Mouse (Mus musculus): ENCODE data around the gene Clstn2.

The Clstn2 gene

DNA sequence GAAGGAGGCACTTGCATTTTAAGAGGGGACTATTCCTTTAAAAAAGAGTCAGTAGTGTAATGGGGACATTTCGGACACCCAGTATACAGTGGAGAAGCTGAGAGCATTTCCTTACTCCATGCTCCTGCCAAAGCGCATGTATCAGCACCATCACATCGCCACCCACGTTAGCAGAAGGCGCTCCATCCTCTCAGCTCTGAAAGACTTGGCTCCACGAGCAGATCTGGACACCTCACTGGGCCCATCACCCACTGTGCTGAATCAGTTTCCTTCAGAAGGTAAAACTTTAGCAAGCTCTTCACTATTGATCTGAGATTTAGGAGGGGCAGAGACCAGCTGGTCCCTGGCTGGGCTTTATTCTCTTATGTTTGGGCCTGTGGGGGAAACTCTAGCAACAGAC is 469.9 kb downstream of the Clstn2 start:
- DNase-seq (ENCODE audit: low spot score in 2 of 2): peak; percentile 49 to 74

DNA sequence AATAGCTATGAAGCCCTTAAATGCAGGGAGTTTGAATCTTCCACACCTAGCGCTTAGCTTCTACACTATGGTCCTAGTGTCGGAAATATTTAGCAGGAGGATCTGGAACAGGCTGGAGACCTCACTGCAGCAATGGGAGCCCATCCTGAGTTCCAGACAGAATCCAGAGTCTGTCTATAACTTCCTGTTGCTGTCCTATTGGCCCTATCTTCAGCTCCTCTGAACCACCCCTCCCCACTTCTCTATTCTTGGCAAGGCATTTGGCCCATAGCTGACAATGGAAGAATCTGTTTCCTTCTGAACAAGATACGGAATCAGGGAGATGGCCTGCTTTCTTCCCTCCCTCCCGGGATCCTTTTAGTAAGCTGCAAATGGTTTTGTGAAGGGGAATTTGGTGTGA is 488.6 kb downstream of the Clstn2 start:
- no peak for DNase-seq (ENCODE audit: low spot score in 2 of 2)

DNA sequence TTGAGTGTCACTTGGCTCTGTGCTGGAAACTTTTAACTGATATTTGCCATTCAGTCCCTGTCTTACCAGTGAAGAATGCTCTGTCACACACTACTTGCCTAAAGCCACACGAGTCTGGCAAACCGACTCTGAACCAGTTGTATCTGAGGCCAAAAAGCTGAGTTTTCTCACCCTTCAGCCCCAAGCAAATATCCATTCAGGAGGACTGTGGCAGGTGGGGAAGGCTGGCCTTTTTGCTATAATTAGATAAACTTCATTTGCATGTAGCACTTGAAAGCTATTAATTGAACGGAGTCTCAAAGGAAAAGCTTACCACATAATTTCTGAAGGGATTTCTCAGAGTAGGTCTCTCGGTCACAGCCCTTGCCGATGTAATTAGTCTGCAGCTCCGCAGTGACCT is 491.6 kb downstream of the Clstn2 start:
- DNase-seq (ENCODE audit: low spot score in 2 of 2): no peak

DNA sequence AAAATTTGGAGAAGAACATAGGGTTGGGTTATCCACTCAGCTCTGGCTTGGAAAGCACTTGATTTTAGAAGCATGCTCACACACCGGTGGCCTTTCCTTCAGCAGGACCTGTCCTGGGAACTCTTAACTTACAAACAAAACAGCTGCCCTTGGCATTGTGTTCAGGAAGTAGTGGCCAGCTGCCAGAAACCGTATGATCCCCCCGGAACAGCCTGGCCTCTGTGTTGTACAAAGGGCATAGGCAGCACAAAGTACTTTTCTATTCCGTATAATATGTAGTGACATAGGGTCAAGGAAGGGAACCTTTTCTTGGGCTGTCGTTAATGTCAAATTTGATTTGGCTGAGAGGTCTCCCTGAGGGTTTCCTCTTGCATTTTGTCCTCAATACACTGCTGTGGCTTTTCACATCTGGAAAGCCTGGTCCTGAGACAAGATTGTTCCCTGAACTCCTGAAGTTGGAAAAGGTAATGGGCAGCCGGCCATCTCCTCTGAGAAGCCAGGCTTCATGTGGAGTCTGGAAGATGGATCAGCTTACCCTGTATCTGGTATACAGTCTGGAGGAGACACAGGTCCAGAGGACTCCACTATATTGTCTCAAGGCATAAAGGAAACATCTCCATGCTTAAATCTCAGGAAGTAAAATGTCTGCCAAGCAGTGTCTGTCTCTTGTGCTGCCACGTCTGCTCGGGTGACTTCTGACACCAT is 494.8 kb downstream of the Clstn2 start:
- no peak for DNase-seq (ENCODE audit: low spot score in 2 of 2)

DNA sequence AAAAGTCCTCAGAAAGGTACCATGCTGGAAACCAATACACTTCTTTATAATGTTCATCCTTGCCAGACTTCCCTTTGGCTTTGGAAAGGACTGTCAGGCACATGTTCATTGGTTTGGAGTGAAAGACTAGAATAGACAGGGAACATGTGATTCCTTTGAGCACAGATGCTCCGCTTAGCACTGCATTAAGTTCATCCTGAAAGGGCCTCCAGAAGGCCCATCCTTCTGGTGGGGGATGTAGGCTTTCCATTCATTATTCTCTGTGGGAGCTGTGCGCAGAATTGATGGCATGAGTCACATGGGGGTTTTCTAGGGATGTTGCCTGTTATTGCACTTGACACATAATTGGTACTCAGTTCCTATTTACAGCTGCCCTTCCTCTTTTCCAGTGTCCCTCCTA is 498.8 kb downstream of the Clstn2 start:
- DNase-seq (ENCODE audit: low spot score in 2 of 2): peak in 1 of 2 experiments; percentile 41

DNA sequence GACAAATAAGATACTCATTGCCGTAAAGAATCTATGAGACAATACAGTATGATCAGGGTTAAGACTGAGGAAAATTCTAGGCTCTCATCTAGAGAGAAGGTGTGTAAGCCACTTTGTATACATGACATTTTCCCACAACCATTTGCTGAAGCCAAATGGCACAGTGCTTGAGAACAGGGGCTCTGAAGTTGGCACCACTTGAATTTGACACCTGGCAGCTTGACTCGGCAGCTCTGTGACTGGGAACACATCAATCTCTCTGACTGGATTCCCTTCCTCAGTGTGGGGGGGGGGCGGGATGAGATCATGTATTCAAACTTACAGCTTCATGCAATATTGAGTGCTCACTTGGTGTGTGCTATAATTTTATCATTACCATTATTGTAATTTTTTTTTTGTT is 499.7 kb downstream of the Clstn2 start:
- DNase-seq (ENCODE audit: low spot score in 2 of 2): no peak

DNA sequence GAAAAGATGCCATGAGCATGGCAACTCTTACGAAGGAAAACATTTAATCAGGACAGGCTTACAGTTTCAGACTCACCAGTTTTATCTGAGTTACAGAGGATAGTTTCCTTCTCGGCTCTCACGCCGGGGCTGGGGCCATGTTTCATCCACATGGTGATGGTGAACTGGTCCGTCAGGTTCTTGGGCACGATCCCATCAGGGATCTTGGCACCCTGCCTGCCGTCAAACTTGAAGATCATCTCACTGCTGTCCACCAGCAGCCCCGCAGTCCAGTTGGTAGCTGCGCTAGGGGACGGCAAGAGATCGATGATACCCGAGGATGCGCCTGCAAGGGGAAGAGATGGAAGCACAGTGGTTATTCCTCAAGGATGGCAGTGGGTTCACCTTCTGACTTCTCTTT is 500.4 kb downstream of the Clstn2 start:
- no peak for DNase-seq (ENCODE audit: low spot score in 2 of 2)

DNA sequence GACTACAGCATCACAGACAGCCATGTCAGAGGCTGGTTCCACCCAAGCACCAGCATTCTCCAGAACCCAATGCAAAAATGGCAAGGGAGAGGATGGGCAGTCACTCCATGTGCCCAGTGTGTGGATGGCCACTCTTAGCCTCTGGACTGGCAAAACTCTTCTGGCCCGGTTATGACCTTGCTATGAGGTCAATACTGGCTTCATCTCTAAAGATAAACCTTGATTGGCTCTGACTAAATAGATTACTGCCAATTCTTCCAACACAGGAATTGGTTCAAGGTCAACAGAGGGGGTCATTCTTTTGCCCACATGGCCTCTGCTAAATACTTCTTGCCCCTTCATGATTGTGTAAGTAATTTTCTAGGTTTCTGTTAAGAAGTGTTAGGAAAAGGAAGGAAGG is 505.1 kb downstream of the Clstn2 start:
- DNase-seq (ENCODE audit: low spot score in 2 of 2): no peak

DNA sequence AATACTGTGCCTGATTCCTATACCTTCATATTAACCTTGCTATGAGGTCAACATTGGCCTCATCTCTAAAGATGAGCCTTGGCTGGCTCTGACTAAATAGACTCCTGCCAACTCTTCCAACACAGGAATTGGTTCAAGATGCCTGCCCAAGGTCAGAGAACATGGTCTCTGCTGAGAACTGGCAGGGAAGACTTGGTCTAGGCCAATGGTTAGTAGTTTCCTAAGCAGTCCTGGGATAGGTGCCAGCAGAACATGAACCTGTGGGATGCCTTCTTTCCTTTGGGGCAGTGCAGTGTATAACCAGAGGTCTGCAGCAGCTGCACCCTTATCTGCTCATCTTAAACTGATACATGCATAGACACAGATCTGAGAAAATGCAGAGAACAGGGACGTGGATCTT is 505.7 kb downstream of the Clstn2 start:
- no peak for DNase-seq (ENCODE audit: low spot score in 2 of 2)

DNA sequence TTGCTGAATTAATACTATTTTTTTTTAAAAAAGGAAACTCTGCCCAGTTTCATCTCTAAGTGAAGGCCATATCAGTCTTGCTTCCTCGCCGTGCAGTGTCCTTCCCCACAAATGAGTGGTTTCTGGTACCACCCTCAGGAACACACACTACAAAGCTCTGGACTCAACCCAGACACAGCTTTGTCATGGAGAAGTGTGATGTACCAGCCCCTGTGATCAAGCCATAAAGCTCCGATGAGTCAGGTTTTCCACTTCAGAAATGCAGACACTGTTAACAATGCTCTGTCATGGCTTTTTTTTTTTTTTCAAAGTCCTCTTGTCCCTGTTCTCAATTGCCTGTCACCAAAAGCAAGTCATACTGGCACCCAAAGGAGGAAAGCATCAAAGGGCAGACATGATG is 507.4 kb downstream of the Clstn2 start:
- peak in 1 of 2 experiments; percentile 15 for DNase-seq (ENCODE audit: low spot score in 2 of 2)

DNA sequence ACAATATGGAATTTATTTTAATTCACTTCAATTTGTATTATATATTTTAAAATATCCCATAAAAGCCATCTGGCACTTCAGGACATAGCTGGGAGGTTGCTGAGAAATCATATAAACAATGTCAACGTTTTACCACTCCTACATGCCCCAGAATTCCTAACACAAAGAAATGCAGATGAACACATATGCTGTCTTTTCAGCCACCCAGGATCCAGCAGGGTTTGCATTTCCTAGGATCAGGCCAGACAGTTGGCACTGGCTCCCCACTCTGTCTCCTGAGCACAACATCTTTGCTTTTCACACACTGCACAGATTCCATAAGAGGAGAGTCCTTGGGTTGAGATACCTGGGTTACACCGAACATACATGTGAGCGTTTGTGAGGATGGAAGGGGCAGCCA is 508.1 kb downstream of the Clstn2 start:
- peak; percentile 21 to 57 for DNase-seq (ENCODE audit: low spot score in 2 of 2)

DNA sequence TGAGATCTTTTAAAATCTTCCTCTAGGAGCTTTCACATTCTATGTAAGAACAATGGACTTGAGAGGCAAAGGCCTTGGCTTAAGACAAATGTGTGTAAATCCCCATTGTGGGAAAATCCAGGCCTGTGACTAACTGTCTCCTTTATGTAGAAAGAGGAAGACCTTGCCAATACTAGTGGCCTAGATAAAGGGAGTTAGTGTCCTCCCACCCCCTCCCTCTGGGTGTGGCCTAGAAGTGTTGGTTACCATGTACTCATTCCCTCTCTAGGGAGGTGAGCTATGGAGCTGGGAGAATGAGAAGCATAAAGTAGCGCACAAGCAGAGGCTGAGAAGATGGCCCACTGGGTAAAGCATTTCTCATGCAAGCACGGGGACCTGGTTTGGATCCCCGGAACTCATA is 512.2 kb downstream of the Clstn2 start:
- DNase-seq (ENCODE audit: low spot score in 2 of 2): no peak

DNA sequence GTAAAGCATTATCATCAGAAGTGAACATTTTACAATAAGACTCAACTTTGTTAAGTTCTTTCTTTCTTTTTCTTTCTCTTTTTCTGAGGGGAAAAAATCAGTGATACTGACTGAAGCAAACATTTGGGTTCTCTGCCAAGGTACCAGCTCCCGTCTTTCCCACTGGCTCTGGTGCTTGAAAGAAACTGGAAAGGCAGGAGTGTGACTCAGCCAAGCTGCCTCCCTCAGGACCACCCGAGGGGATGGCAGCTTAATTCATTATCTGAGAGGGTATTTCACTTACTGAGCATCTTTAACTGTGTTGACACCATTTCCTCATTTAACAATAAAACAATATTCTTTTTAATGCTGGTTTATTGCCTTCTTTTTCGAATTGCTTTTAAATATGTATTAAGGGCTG is 516.0 kb downstream of the Clstn2 start:
- no peak for DNase-seq (ENCODE audit: low spot score in 2 of 2)

DNA sequence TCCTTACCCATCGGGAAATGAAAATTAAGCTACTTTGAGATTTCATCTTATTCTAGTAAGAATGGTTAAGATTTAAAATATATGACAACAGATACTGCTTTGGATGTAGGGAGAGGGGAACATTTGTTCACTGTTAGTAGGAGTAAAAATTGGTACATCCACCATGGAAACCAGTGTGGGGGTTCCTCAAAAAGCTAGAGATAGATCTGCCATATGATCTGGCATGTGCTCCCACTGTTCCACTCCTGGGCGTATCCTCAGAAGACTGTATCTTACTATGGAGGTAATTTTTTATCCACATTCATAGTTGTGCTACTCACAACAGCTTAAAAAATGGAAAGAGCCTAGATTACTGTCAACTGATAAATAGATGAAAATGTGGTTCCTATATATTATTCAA is 518.3 kb downstream of the Clstn2 start:
- peak; percentile 10 to 55 for DNase-seq (ENCODE audit: low spot score in 2 of 2)

DNA sequence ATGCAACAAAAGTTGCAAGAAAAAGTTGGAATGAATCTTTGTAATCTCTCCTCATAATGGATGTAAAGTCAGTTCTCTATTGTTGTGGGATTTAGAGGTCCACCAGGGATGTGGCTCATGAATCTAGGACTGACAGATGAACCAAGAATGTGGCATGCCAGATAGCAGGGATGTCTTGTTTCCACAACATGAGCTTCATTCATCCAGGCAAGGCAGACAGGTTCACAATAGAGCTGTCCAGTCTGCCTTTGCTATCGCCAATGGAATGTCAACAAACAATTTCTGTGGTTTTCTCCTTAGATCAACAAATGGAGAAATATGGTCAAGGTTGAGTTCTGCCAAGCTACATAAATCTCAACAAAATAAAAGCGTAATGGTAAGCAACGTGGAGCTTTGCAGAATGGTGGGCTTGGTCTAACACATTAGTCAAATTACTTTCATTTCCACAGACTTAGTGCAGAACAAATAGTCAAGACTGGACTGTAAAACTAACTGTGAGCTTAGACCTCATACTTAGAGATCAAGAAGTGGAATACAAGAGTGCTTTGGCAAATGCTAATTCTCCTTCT is 520.6 kb downstream of the Clstn2 start:
- no peak for DNase-seq (ENCODE audit: low spot score in 2 of 2)

DNA sequence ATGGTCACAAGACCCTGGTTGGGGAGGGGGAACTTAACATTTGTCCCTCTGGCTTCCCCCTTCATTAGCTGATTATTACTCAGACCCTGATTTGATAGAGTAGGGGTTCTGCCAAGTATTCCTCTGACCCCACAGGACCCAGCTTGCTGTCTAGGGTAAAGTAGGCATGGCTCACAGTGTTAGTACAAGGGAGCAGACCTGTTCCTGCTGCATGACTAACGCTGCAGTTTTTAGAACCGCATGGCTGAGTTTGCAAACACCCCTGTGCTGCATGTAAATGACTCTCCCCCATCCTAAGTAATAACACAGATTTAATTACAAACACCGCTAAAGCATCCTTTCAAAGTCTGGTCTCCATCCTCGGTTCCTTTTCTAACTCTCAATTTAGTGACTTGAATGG is 531.6 kb downstream of the Clstn2 start:
- no peak for DNase-seq (ENCODE audit: low spot score in 2 of 2)

DNA sequence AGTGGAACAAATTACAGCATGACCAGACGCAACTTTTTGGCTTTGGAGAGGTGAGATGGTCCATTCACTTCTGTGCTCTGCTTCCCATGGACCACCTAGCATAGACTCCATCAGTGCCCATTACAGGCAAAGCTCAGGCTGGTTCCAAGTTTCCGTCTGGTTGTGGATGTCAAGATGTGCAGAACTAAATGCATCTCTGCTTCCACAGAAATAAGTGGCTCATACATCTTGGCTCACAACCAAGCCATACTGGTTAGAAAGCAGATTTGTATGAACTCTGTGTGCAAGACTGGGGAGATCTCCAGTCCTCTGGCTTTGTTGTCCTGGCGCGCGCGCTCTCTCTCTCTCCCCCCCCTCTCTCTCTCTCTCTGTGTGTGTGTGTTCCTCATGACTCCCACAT is 537.9 kb downstream of the Clstn2 start:
- DNase-seq (ENCODE audit: low spot score in 2 of 2): no peak

DNA sequence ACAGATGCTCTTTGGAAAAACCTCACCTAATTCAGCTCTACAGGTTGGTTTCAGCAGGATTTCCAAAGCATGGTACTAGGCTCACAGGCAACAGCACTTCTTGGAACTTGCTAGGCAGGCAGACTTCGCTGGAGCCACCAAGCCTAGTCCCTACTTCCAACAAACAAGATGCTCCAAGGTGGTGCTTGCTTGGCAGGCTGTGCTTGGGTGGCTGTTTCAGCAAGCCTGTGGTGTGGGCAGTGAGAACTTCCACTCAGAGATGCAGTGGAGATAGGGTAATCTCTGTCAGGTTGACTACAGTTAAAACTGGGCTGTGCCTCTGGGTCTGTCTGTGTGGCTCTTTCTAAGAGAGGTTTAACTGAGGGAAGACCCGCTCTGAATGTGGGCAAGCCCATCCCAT is 541.4 kb downstream of the Clstn2 start:
- DNase-seq (ENCODE audit: low spot score in 2 of 2): no peak

DNA sequence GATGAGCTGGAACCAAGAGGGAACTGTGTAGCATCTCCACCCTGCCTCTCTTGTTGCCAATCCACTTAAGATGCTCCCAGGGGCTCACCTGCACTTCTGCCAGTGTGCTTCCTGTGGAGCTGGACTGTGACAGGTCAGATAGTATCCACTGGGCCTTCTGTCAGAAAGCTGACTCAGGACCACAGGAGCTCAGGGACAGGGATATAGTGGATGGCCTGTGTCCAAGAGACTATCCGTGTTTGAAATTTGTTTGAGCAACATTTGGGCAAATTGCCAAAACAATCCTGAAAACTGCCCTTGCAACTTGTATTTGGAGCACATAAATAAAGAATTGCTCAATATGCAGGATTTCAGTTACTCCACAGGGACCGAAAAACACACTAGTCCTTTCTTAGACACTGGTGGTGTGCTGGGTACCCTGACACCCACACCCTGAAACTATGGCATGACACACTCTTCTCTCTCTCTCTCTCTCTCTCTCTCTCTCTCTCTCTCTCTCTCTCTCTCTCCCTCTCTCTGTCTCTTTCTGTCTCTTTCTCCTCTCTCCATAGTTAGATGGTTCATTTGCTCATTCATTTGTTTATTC is 542.3 kb downstream of the Clstn2 start:
- no peak for DNase-seq (ENCODE audit: low spot score in 2 of 2)

DNA sequence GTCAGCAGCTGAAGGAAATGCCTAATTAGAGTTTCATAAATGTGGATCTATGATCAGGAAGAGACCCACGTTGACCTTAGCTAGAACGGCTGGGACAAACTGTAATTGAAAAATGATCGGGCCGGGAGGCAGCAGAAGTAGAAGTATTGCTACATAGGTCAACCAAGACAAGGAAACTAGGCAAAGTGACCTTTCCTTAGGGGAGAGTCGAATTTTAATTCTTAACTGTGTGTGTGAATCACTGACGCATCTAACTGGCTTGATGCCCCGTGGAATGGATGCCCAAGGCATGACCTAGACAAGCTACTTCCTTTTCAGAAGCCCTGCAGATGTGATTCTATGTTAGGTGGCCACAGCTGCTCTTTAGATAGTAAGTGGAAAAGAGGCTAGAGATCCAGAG is 546.2 kb downstream of the Clstn2 start:
- no peak for DNase-seq (ENCODE audit: low spot score in 2 of 2)

DNA sequence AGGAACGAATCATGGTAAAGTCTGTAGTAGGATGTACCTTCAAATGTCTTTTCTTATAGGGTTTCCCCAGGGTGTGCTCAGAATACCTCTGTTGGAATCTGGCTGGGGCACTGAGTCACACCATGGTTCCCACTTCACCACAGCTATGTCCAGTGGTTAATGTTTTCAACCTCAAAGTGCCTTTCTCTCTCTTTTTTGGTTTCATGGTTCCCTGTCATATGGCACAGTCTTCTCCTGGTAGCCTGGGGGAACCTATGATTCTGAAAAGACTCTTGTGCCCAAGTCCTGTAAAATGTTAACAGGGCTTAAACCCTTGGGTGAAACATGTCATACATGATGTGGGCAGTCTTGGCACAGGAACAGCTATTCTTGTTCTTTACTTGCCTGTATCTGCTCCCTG is 551.8 kb downstream of the Clstn2 start:
- no peak for DNase-seq (ENCODE audit: low spot score in 2 of 2)

DNA sequence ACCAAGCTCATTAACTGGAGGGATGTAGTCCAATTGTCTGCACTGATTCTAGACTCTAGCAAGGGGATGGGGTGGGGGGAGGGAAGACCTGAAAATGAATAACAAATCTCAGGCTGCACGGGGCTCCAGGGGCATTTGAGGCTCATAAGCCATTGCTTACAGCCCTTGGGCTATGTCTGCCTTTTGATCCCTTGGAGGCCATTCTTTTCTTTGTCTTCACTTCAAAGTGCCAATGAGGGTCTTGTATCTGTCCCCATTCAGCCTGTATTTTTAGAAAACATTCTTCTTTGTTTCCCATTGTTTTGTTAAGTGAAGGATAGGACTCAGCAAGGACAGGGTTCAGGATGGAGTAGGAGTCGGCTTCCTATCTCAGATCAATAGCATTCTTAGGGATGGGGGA is 556.0 kb downstream of the Clstn2 start:
- DNase-seq (ENCODE audit: low spot score in 2 of 2): no peak

DNA sequence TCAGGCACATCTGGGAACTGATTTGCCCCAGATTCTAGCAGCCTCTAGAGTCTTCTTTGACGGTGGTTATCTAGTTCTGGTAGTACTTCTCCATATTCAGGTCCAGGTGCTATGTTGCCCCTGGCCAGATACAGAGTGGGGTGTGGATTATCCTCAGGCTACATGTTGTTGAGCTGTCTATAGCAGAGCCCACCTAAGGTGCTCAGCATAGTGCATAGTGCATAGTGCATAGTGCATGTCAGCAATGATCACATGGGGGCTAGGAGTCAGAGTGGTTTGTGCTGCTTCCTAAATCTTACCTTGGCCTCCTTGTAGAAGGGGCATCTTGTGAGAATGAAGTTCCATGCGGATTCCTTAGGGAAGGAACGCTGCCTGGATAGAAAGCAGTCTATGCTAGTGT is 556.5 kb downstream of the Clstn2 start:
- no peak for DNase-seq (ENCODE audit: low spot score in 2 of 2)

DNA sequence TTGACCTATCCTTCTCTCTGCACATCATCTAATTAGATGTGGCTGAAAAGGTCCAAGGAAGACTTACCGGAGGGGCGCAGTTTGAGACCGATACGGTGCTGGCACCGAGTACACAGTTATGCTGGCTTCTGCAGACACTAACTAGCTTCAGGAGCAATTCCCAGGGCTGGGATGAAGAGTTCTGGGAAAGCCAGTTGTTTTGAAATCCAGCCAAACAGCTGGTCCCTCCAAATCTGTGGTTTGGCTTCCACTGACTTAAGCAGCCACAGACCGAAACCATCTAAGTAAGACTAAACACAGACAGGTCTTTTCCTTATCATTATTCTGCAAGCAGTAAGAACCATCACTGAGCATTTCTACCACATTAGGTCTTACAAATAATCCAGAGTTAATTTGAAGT is 558.1 kb downstream of the Clstn2 start:
- no peak for DNase-seq (ENCODE audit: low spot score in 2 of 2)
